Mouse (Mus musculus): Measurements from ENCODE around the gene Rem2.

- TF ChIP-seq POLR2AphosphoS2 (IDR thresholded peaks at IDR 0.05; ENCODE audit: low read length), result no peak
- TF ChIP-seq POLR2AphosphoS5 (IDR thresholded peaks at IDR 0.05; ENCODE audit: borderline replicate concordance, low read depth, low read length), result no peak
- no peak for TF ChIP-seq TBP (IDR thresholded peaks at IDR 0.05; ENCODE audit: low read depth, low read length)
- TF ChIP-seq POLR2A (IDR thresholded peaks at IDR 0.05; ENCODE audit: control insufficient read depth in 1 of 2, insufficient read depth in 1 of 2, low read depth in 1 of 2, low read length in 2 of 2, poor library complexity in 1 of 2), result 0 out of 4 replicates have a peak, but pooled peaks of 1 of the 2 experiments have one; percentile 10
- no peak for TF ChIP-seq ZNF384 (IDR thresholded peaks at IDR 0.05; ENCODE audit: low read depth, low read length)
- no peak for TF ChIP-seq MAX (IDR thresholded peaks at IDR 0.05; ENCODE audit: low read length)
- no peak for TF ChIP-seq MXI1 (IDR thresholded peaks at IDR 0.05; ENCODE audit: low read depth, low read length)
- TF ChIP-seq CTCF (IDR thresholded peaks at IDR 0.05 in 2 of 3, conservative IDR thresholded peaks at IDR 0.05 in 1 of 3; ENCODE audit: control insufficient read depth in 1 of 3, insufficient read depth in 1 of 3, low read depth in 2 of 3, low read length in 3 of 3, poor library complexity in 1 of 3, severe bottlenecking in 1 of 3), result no peak
- TF ChIP-seq JUND (IDR thresholded peaks at IDR 0.05; ENCODE audit: low read depth, low read length), result no peak
- TF ChIP-seq TCF12 (IDR thresholded peaks at IDR 0.05; ENCODE audit: low read depth, low read length), result peak; percentile 63
- TF ChIP-seq E2F4 (IDR thresholded peaks at IDR 0.05; ENCODE audit: borderline replicate concordance, low read depth, low read length), result no peak
- peak in 1 of 2 experiments; percentile 49; a peak in 1 of 4 replicates for TF ChIP-seq EP300 (IDR thresholded peaks at IDR 0.05; ENCODE audit: low read depth in 1 of 2, low read length in 2 of 2)
- no peak for TF ChIP-seq MAZ (IDR thresholded peaks at IDR 0.05; ENCODE audit: low read depth, low read length)
Measured at GRCm38 (mm10) chr14:54471467-54471866, 4.4 kb upstream of the Rem2 start.

Measured in MEL (cell line).